In genomic region chr15:81693967-81694881, GRCm38 (mm10) we compare ENCODE assay signal across 8 mouse cellular contexts. TPM values are rescaled to one million over a fixed set of nuclear protein-coding genes. Genes with fewer than 3 reads are reported as not detected.
DNase-seq lines count a peak whose midpoint lies in the region; ATAC-seq and TF ChIP-seq lines count a peak whose summit lies in the region.

No protein-coding gene starts in this region.

- H3K4me1 ChIP-seq in forebrain, embryonic 15.5 days = peaks cover 18% of the 10 kb centered on the region
- no peaks in the 10 kb centered on the region for H3K4me1 ChIP-seq in lung, embryonic 14.5 days (ENCODE audit: insufficient read depth)
- peaks cover 33% of the 10 kb centered on the region for H3K4me1 ChIP-seq in olfactory bulb, adult 2 months (ENCODE audit: control insufficient read depth, insufficient read depth, low read length)

- peaks cover 21% of the 10 kb centered on the region for H3K27me3 ChIP-seq in forebrain, embryonic 15.5 days
- peaks cover 40% of the 10 kb centered on the region for H3K27me3 ChIP-seq in lung, embryonic 14.5 days (ENCODE audit: insufficient read depth, low read length)

- TF ChIP-seq POLR2A in olfactory bulb, adult 2 months (IDR thresholded peaks at IDR 0.05; ENCODE audit: insufficient read depth, low read depth, low read length) = no peak; the same call in none of the 2 replicates

- no peaks in the 10 kb centered on the region for H3K9me3 ChIP-seq in forebrain, embryonic 15.5 days
- H3K9me3 ChIP-seq in lung, embryonic 14.5 days (ENCODE audit: low read depth, low read length) = no peaks in the 10 kb centered on the region

- peak; percentile 80 for DNase-seq in ES-CJ7 (ENCODE audit: low read depth, low spot score)
- peak; percentile 69 for DNase-seq in heart, postnatal 25 days (ENCODE audit: low spot score)
- peak; percentile 37 to 68 for DNase-seq in layer of hippocampus, adult 18-20 months (ENCODE audit: low spot score in 2 of 2)
- DNase-seq in lung, embryonic 14.5 days = peak; percentile 86
- DNase-seq in thymus, adult 18-20 months = peak; percentile 52 to 62

- ATAC-seq in cerebellum, adult (ENCODE audit: insufficient number of reproducible peaks, low FRiP score, low TSS enrichment) = peak; percentile 77
- peak; percentile 87 for ATAC-seq in forebrain, embryonic 15.5 days (replicated peaks)
- ATAC-seq in lung, embryonic 14.5 days (ENCODE audit: insufficient read depth) = peak; percentile 83

- H3K4me3 ChIP-seq in forebrain, embryonic 15.5 days = peak overlapping the region; percentile 51
- H3K4me3 ChIP-seq in lung, embryonic 14.5 days (ENCODE audit: low read depth, low read length) = peak overlapping the region; percentile 55
- H3K4me3 ChIP-seq in olfactory bulb, adult 2 months (ENCODE audit: insufficient read depth, low read depth, low read length) = peak overlapping the region; percentile 69

- no peaks in the 10 kb centered on the region for H3K36me3 ChIP-seq in forebrain, embryonic 15.5 days
- H3K36me3 ChIP-seq in lung, embryonic 14.5 days (ENCODE audit: insufficient read depth) = no peaks in the 10 kb centered on the region

- TF ChIP-seq CTCF in lung, embryonic 14.5 days (IDR thresholded peaks at IDR 0.05; ENCODE audit: low read depth) = peak; percentile 59
- peak; percentile 30; the same call in 1 of the 2 replicates for TF ChIP-seq CTCF in olfactory bulb, adult 2 months (IDR thresholded peaks at IDR 0.05; ENCODE audit: insufficient read depth, low read depth, low read length)

- H3K27ac ChIP-seq in forebrain, embryonic 15.5 days (replicated peaks) = no peak overlapping the region
- no peak overlapping the region for H3K27ac ChIP-seq in lung, embryonic 14.5 days (ENCODE audit: low read depth)
- H3K27ac ChIP-seq in olfactory bulb, adult 2 months (ENCODE audit: insufficient read depth, low read depth, low read length) = no peak overlapping the region

- intact Hi-C loops in heart, postnatal 25 days (cut with DNase I) = no loop called here

- WGBS in forebrain, embryonic 15.5 days = under 1% methylated on average over 77 of the region's 107 CpGs
- 1% methylated on average over 85 of the region's 107 CpGs for WGBS in lung, embryonic 14.5 days
- 1% methylated on average over 106 of the region's 107 CpGs for WGBS in olfactory bulb, adult 2 months

- H3K9ac ChIP-seq in forebrain, embryonic 15.5 days (replicated peaks) = peak overlapping the region; percentile 58
- peak overlapping the region; percentile 62 for H3K9ac ChIP-seq in lung, embryonic 14.5 days

- peak overlapping the region; percentile 68 for H3K4me2 ChIP-seq in forebrain, embryonic 15.5 days (replicated peaks)
- H3K4me2 ChIP-seq in lung, embryonic 14.5 days = peak overlapping the region; percentile 96

RNA-seq across cellular contexts. Expression of gene Chadl, which starts 2.9 kb away (rescaled TPM):
- polyA plus RNA-seq in forebrain, embryonic 15.5 days (2015; fragmentation: Nextera tagmentation; extraction: Ambion mirVana) = 19.8 and 20.1 TPM in 2 replicates
- total RNA-seq in heart, postnatal 25 days (2021) = 1 to 10 TPM; 1.3 to 1.6 TPM
- total RNA-seq in layer of hippocampus, adult 18-20 months (2021) = 10 to 100 TPM in 1 of 2 experiments, 1 to 10 TPM in 1; 9.7 to 11.8 TPM
- 4.6 and 4.7 TPM in 2 replicates for polyA plus RNA-seq in lung, embryonic 14.5 days (2014; fragmentation: Nextera tagmentation; extraction: Ambion mirVana)
- polyA plus RNA-seq in olfactory bulb, adult 2 months (2012; ENCODE audit: insufficient read depth, insufficient read length, low replicate concordance, missing spikeins) = not detected in 2 replicates

RNA-seq across cellular contexts. Expression of gene L3mbtl2, which starts 30.5 kb away (rescaled TPM):
- 31.6 and 31.9 TPM in 2 replicates for polyA plus RNA-seq in forebrain, embryonic 15.5 days (2015; fragmentation: Nextera tagmentation; extraction: Ambion mirVana)
- 10 to 100 TPM in 1 of 2 experiments, 1 to 10 TPM in 1; 9.6 to 10.8 TPM for total RNA-seq in heart, postnatal 25 days (2021)
- total RNA-seq in layer of hippocampus, adult 18-20 months (2021) = 10 to 100 TPM; 37.1 to 44.8 TPM
- 25.8 and 26.7 TPM in 2 replicates for polyA plus RNA-seq in lung, embryonic 14.5 days (2014; fragmentation: Nextera tagmentation; extraction: Ambion mirVana)
- not detected in 2 replicates for polyA plus RNA-seq in olfactory bulb, adult 2 months (2012; ENCODE audit: insufficient read depth, insufficient read length, low replicate concordance, missing spikeins)

RNA-seq across cellular contexts. Expression of gene Zc3h7b, which starts 50.6 kb away (rescaled TPM):
- polyA plus RNA-seq in forebrain, embryonic 15.5 days (2015; fragmentation: Nextera tagmentation; extraction: Ambion mirVana) = 50.2 and 50.7 TPM in 2 replicates
- 10 to 100 TPM; 70.3 to 72.9 TPM for total RNA-seq in heart, postnatal 25 days (2021)
- 100 to 1,000 TPM; 154 to 159 TPM for total RNA-seq in layer of hippocampus, adult 18-20 months (2021)
- 45.6 and 46.1 TPM in 2 replicates for polyA plus RNA-seq in lung, embryonic 14.5 days (2014; fragmentation: Nextera tagmentation; extraction: Ambion mirVana)
- not detected in 2 replicates for polyA plus RNA-seq in olfactory bulb, adult 2 months (2012; ENCODE audit: insufficient read depth, insufficient read length, low replicate concordance, missing spikeins)

RNA-seq across cellular contexts. Expression of gene Rangap1, which starts 51.1 kb away (rescaled TPM):
- 130 and 131 TPM in 2 replicates for polyA plus RNA-seq in forebrain, embryonic 15.5 days (2015; fragmentation: Nextera tagmentation; extraction: Ambion mirVana)
- total RNA-seq in heart, postnatal 25 days (2021) = 10 to 100 TPM; 22.7 to 27.5 TPM
- 100 to 1,000 TPM; 158 to 167 TPM for total RNA-seq in layer of hippocampus, adult 18-20 months (2021)
- 101 and 107 TPM in 2 replicates for polyA plus RNA-seq in lung, embryonic 14.5 days (2014; fragmentation: Nextera tagmentation; extraction: Ambion mirVana)
- polyA plus RNA-seq in olfactory bulb, adult 2 months (2012; ENCODE audit: insufficient read depth, insufficient read length, low replicate concordance, missing spikeins) = not detected in 2 replicates
